Mouse (Mus musculus): Measurements from ENCODE around the gene Dusp10.

DNA sequence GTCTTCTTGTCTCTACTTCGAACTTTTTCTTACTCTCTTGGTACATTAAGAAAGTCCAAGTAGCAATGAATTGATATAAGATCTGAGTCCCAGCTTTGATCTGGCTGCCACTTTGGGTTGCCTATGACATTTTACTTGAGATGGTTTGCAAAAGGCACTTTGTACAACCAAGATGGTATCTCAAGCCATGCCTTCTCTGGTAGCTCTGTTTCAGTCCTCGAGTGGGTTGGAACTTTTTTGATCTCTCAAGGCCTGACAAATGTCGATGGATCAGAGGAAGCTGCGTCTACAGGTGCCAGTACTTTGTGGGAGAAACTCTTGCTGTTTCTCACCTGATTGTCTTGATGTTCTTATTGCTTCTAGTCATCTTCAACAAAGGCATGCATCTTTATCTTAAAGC is 24.7 kb downstream of the Dusp10 start:
- TF ChIP-seq POLR2A (IDR thresholded peaks at IDR 0.05; ENCODE audit: insufficient read depth, low read depth, low read length) (no peak), CTCF (IDR thresholded peaks at IDR 0.05) (no peak), EP300 (IDR thresholded peaks at IDR 0.05; ENCODE audit: insufficient read depth, low read depth, low read length) (no peak)
